Mouse (Mus musculus) heart, embryonic 14.5 days (tissue): ENCODE measurements around the gene Phf1. TPM values are rescaled to one million over a fixed set of nuclear protein-coding genes. Genes with fewer than 3 reads are reported as not detected.
"Not testable (repeated sequence)": the region's sequence is repeated elsewhere in the genome, so short reads cannot be mapped to it uniquely, and the experiment has no call there.

ENCODE experiments used
- ATAC-seq: fragments of 200-750 bp; cut with Nextera tagmentation; 2 replicates; pipeline ENCODE4 v1.8.0; 2017; ENCODE audit warnings: low read depth, moderate TSS enrichment; ENCODE audit not compliant: insufficient number of reproducible peaks, insufficient read depth, low FRiP score
- H3K27ac ChIP-seq, 2 experiments: fragments of 200-500 bp in 1 of 2; fragments of 300-500 bp in 1 of 2; sonication (generic) in 1 of 2; replicated peaks in 1 of 2; 2 replicates each; pipeline ENCODE4 v1.5.1; 2012 to 2014; ENCODE audit warnings: low read depth in 2 of 2, low read length in 2 of 2, control low read depth in 1 of 2, mild to moderate bottlenecking in 1 of 2, mixed read lengths in 1 of 2; ENCODE audit not compliant: control insufficient read depth in 1 of 2, insufficient read depth in 1 of 2
- H3K27me3 ChIP-seq: fragments of 300-500 bp; sonication (generic); 2 replicates; pipeline ENCODE4 v1.6.1; 2014; ENCODE audit warnings: mild to moderate bottlenecking, low read length, control low read depth; ENCODE audit not compliant: control insufficient read depth, insufficient read depth
- H3K36me3 ChIP-seq: fragments of 300-500 bp; sonication (generic); 2 replicates; pipeline ENCODE4 v1.6.1; 2014; ENCODE audit warnings: mild to moderate bottlenecking, control low read depth, low read length, mixed read lengths; ENCODE audit not compliant: control insufficient read depth, insufficient read depth
- H3K4me1 ChIP-seq, 2 experiments: fragments of 200-500 bp in 1 of 2; fragments of 300-500 bp in 1 of 2; sonication (generic) in 1 of 2; 2 replicates each; pipeline ENCODE4 v1.6.1; 2012 to 2014; ENCODE audit warnings: low read length in 2 of 2, control low read depth in 1 of 2, mixed read lengths in 1 of 2; ENCODE audit not compliant: control insufficient read depth in 2 of 2, insufficient read depth in 2 of 2
- H3K4me2 ChIP-seq: fragments of 300-500 bp; sonication (generic); 2 replicates; pipeline ENCODE4 v1.6.1; 2014; ENCODE audit warnings: mild to moderate bottlenecking, low read length
- H3K4me3 ChIP-seq, 2 experiments: fragments of 200-500 bp in 1 of 2; fragments of 300-500 bp in 1 of 2; sonication (generic) in 1 of 2; 2 replicates each; pipeline ENCODE4 v1.5.1; 2012 to 2014; ENCODE audit warnings: low read length in 2 of 2, mild to moderate bottlenecking in 2 of 2, control low read depth in 1 of 2, low read depth in 1 of 2, moderate library complexity in 1 of 2; ENCODE audit not compliant: control insufficient read depth in 1 of 2, insufficient read depth in 1 of 2
- H3K9ac ChIP-seq: fragments of 300-500 bp; sonication (generic); 2 replicates; pipeline ENCODE4 v1.6.1; 2014; ENCODE audit warnings: mild to moderate bottlenecking, low read length
- H3K9me3 ChIP-seq: fragments of 300-500 bp; sonication (generic); 2 replicates; pipeline ENCODE4 v1.6.1; 2016; ENCODE audit warnings: low read length, control low read depth; ENCODE audit not compliant: control insufficient read depth
- WGBS: fragments of 180-500 bp; shearing (Covaris S2); extraction: QIAGEN DNeasy Blood & Tissue Kit; methylation state at CpG from one replicate; pipeline ENCODE4 v1.1.7; 2014; 5-methylcytosine and 5-hydroxymethylcytosine counted together
- polyA plus RNA-seq: library from polyadenylated mRNA; unstranded; fragments of >200 nt; fragmentation: Nextera tagmentation; extraction: Ambion mirVana; gene quantifications from 2 replicates; pipeline ENCODE4 v1.2.1, GENCODE M21; 2014

Phf1 gene
- polyA plus RNA-seq, 1 experiment from 2014 or later = 8.0 TPM

GRCm38 (mm10) chr17:26971247-26971905 lies 38.5 kb downstream of the Phf1 start:
- Histone ChIP-seq H3K27ac (no peak overlapping the region), H3K9me3 (no peaks in the 10 kb centered on the region), H3K4me3 (no peak overlapping the region)

GRCm38 (mm10) chr17:26972107-26972506 lies 39.3 kb downstream of the Phf1 start:
- no peak for ATAC-seq
- peak overlapping the region; percentile 89 for H3K9ac ChIP-seq
- peak overlapping the region; percentile 78 to 92 for H3K4me3 ChIP-seq
- peaks cover 3 to 27% of the 10 kb centered on the region in 2 experiments for H3K4me1 ChIP-seq
- H3K9me3 ChIP-seq = no peaks in the 10 kb centered on the region
- 3% methylated on average over 3 of the region's 3 CpGs for WGBS
- H3K27ac ChIP-seq = peak overlapping the region in 1 of 2 experiments; percentile 70; a peak in 1 of 4 replicates
- peaks cover 43% of the 10 kb centered on the region for H3K36me3 ChIP-seq
- peak overlapping the region; percentile 94 for H3K4me2 ChIP-seq
- H3K27me3 ChIP-seq = no peaks in the 10 kb centered on the region

More at GRCm38 (mm10) chr17:26971247-26971905, 38.5 kb downstream of the Phf1 start:
- 57% methylated on average over 7 of the region's 8 CpGs for WGBS
- Histone ChIP-seq H3K36me3 (peaks cover 44% of the 10 kb centered on the region), H3K27me3 (no peaks in the 10 kb centered on the region), H3K4me2 (peak overlapping the region; percentile 94; the same call in 1 of the 2 replicates), H3K4me1 (peaks cover 3 to 27% of the 10 kb centered on the region in 2 experiments), H3K9ac (peak overlapping the region; percentile 89)
- no peak for ATAC-seq

- H3K27me3 ChIP-seq = no peaks in the 10 kb centered on the region
- peak within 1 kb of the TSS; percentile 70 to 72 for H3K27ac ChIP-seq
- peaks cover 3 to 27% of the 10 kb centered on the region in 2 experiments for H3K4me1 ChIP-seq
- under 1% methylated on average over 75 of the region's 75 CpGs for WGBS
- no peaks in the 10 kb centered on the region for H3K9me3 ChIP-seq
- H3K4me2 ChIP-seq = peak within 1 kb of the TSS; percentile 94
- H3K36me3 ChIP-seq = peaks cover 41% of the 10 kb centered on the region
- ATAC-seq = peak; percentile 98
- peak within 1 kb of the TSS; percentile 78 to 92 for H3K4me3 ChIP-seq
- peak within 1 kb of the TSS; percentile 89 for H3K9ac ChIP-seq
Observed at GRCm38 (mm10) chr17:26972703-26973574, 40.1 kb downstream of the Phf1 start, which contains the start of gene Zbtb9. TSS of gene Zbtb9 (plus strand) at chr17:26973167.

GRCm38 (mm10) chr17:26974547-26974946 lies 41.7 kb downstream of the Phf1 start:
- Histone ChIP-seq H3K9me3 (no peaks in the 10 kb centered on the region), H3K27ac (no peak overlapping the region), H3K4me3 (no peak overlapping the region), H3K4me1 (peaks cover 3 to 27% of the 10 kb centered on the region in 2 experiments), H3K36me3 (peaks cover 50% of the 10 kb centered on the region), H3K4me2 (no peak overlapping the region), H3K27me3 (no peaks in the 10 kb centered on the region), H3K9ac (no peak overlapping the region; the same call in 1 of the 2 replicates)
- 89% methylated on average over 15 of the region's 15 CpGs for WGBS
- ATAC-seq = no peak

GRCm38 (mm10) chr17:26975415-26975814 lies 42.6 kb downstream of the Phf1 start:
- Histone ChIP-seq H3K9ac (no peak overlapping the region), H3K36me3 (peaks cover 50% of the 10 kb centered on the region), H3K27ac (no peak overlapping the region), H3K9me3 (no peaks in the 10 kb centered on the region), H3K4me2 (no peak overlapping the region), H3K4me3 (no peak overlapping the region), H3K27me3 (no peaks in the 10 kb centered on the region), H3K4me1 (peaks cover 3 to 27% of the 10 kb centered on the region in 2 experiments)
- no peak for ATAC-seq

GRCm38 (mm10) chr17:26977354-26977753 lies 44.5 kb downstream of the Phf1 start:
- 90% methylated on average over 6 of the region's 6 CpGs for WGBS
- not testable (repeated sequence) for H3K9me3 ChIP-seq, H3K4me3 ChIP-seq, H3K9ac ChIP-seq, H3K27ac ChIP-seq, H3K27me3 ChIP-seq, H3K4me2 ChIP-seq, ATAC-seq
- H3K36me3 ChIP-seq = peaks cover 50% of the 10 kb centered on the region
- H3K4me1 ChIP-seq = peaks cover 6 to 14% of the 10 kb centered on the region in 2 experiments

- WGBS = 69% methylated on average over 2 of the region's 2 CpGs
- Histone ChIP-seq H3K9ac (no peak overlapping the region), H3K4me3 (no peak overlapping the region), H3K4me2 (no peak overlapping the region), H3K4me1 (peaks cover 3% of the 10 kb centered on the region in 2 experiments; a peak in 1 of 4 replicates), H3K36me3 (peaks cover 47% of the 10 kb centered on the region), H3K27me3 (no peaks in the 10 kb centered on the region), H3K9me3 (no peaks in the 10 kb centered on the region), H3K27ac (no peak overlapping the region)
- ATAC-seq = no peak
Observed at GRCm38 (mm10) chr17:26979426-26979825, 46.6 kb downstream of the Phf1 start.
